Mouse (Mus musculus) left cerebral cortex, adult 11 months (tissue): ENCODE results near the gene Necap1.

Experiments
- DNase-seq: peaks from one replicate; pipeline ENCODE4 v3.0.0; 2022; ENCODE audit warnings: low spot score

Necap1 gene

GRCm38 (mm10) chr6:122889599-122889998, 15.3 kb downstream of the Necap1 start:
- DNase-seq, result no peak

GRCm38 (mm10) chr6:122892442-122893049, 18.3 kb downstream of the Necap1 start:
- DNase-seq, result no peak

- no peak for DNase-seq
Observed at GRCm38 (mm10) chr6:122919922-122920321, 45.6 kb downstream of the Necap1 start.

GRCm38 (mm10) chr6:122921451-122921850, 47.2 kb downstream of the Necap1 start, which contains the start of gene Clec4a1:
Gene Clec4a1, plus strand, starts transcription at chr6:122921848.
- DNase-seq, result peak; percentile 6

- DNase-seq, result no peak
Observed at GRCm38 (mm10) chr6:122934845-122935244, 60.6 kb downstream of the Necap1 start.
